Mouse (Mus musculus): ENCODE measurements around the gene Sox15. TPM values are rescaled to one million over a fixed set of nuclear protein-coding genes. Genes with fewer than 3 reads are reported as not detected.
"Not testable (repeated sequence)": the region's sequence is repeated elsewhere in the genome, so short reads cannot be mapped to it uniquely, and the experiment has no call there.

The Sox15 gene
- total RNA-seq (2015; ENCODE audit: low replicate concordance): not detected in 2 replicates
- not detected in 2 replicates for total RNA-seq (2017; ENCODE audit: low replicate concordance)

GRCm38 (mm10) chr11:69655264-69656064 lies at the start of gene Sox15:
Gene Sox15, plus strand, starts transcription at chr11:69655314.
- peak; percentile 55 for ATAC-seq (replicated peaks; ENCODE audit: low FRiP score, poor library complexity, severe bottlenecking)

- peak; percentile 81 for ATAC-seq (replicated peaks; ENCODE audit: low FRiP score, poor library complexity, severe bottlenecking)
Measured at GRCm38 (mm10) chr11:69605726-69606490, 49.2 kb upstream of the Sox15 start, which contains the start of gene Atp1b2. Gene Atp1b2, minus strand, starts transcription at chr11:69605942.

GRCm38 (mm10) chr11:69606491-69606795 lies 48.7 kb upstream of the Sox15 start:
- ATAC-seq (replicated peaks; ENCODE audit: low FRiP score, poor library complexity, severe bottlenecking): no peak

GRCm38 (mm10) chr11:69606832-69607231 lies 48.3 kb upstream of the Sox15 start:
- ATAC-seq (replicated peaks; ENCODE audit: low FRiP score, poor library complexity, severe bottlenecking): no peak

GRCm38 (mm10) chr11:69608525-69608924 lies 46.6 kb upstream of the Sox15 start:
- no peak for ATAC-seq (replicated peaks; ENCODE audit: low FRiP score, poor library complexity, severe bottlenecking)

GRCm38 (mm10) chr11:69609416-69609815 lies 45.7 kb upstream of the Sox15 start:
- ATAC-seq (replicated peaks; ENCODE audit: low FRiP score, poor library complexity, severe bottlenecking): no peak

GRCm38 (mm10) chr11:69610899-69611298 lies 44.2 kb upstream of the Sox15 start:
- ATAC-seq (replicated peaks; ENCODE audit: low FRiP score, poor library complexity, severe bottlenecking): no peak

GRCm38 (mm10) chr11:69613553-69614256 lies 41.4 kb upstream of the Sox15 start:
- ATAC-seq (replicated peaks; ENCODE audit: low FRiP score, poor library complexity, severe bottlenecking): peak; percentile 84

GRCm38 (mm10) chr11:69614257-69614588 lies 40.9 kb upstream of the Sox15 start:
- ATAC-seq (replicated peaks; ENCODE audit: low FRiP score, poor library complexity, severe bottlenecking): not testable (repeated sequence)

- no peak for ATAC-seq (replicated peaks; ENCODE audit: low FRiP score, poor library complexity, severe bottlenecking)
Measured at GRCm38 (mm10) chr11:69616781-69617180, 38.3 kb upstream of the Sox15 start.

GRCm38 (mm10) chr11:69617805-69618204 lies 37.3 kb upstream of the Sox15 start, which contains the start of gene Shbg:
Gene Shbg, minus strand, starts transcription at chr11:69617905.
- no peak for ATAC-seq (replicated peaks; ENCODE audit: low FRiP score, poor library complexity, severe bottlenecking)

GRCm38 (mm10) chr11:69620394-69621081 lies 34.6 kb upstream of the Sox15 start:
- ATAC-seq (replicated peaks; ENCODE audit: low FRiP score, poor library complexity, severe bottlenecking): peak; percentile 61

- ATAC-seq (replicated peaks; ENCODE audit: low FRiP score, poor library complexity, severe bottlenecking): no peak; the same call in 1 of the 2 replicates
Measured at GRCm38 (mm10) chr11:69621571-69622268, 33.4 kb upstream of the Sox15 start, which contains the start of gene Sat2. Gene Sat2, plus strand, starts transcription at chr11:69622024.

GRCm38 (mm10) chr11:69622406-69622805 lies 32.7 kb upstream of the Sox15 start:
- no peak for ATAC-seq (replicated peaks; ENCODE audit: low FRiP score, poor library complexity, severe bottlenecking)

- ATAC-seq (replicated peaks; ENCODE audit: low FRiP score, poor library complexity, severe bottlenecking): no peak
Measured at GRCm38 (mm10) chr11:69623006-69623405, 32.1 kb upstream of the Sox15 start.

GRCm38 (mm10) chr11:69624339-69624738 lies 30.8 kb upstream of the Sox15 start:
- not testable (repeated sequence) for ATAC-seq (replicated peaks; ENCODE audit: low FRiP score, poor library complexity, severe bottlenecking)

- peak; percentile 64 for ATAC-seq (replicated peaks; ENCODE audit: low FRiP score, poor library complexity, severe bottlenecking)
Measured at GRCm38 (mm10) chr11:69628286-69628685, 26.8 kb upstream of the Sox15 start.

- ATAC-seq (replicated peaks; ENCODE audit: low FRiP score, poor library complexity, severe bottlenecking): no peak
Measured at GRCm38 (mm10) chr11:69629802-69630201, 25.3 kb upstream of the Sox15 start.

All from erythroblast, adult 5-6 weeks (primary cell).